ENCODE assay signal across 8 mouse cellular contexts in the genomic region with DNA sequence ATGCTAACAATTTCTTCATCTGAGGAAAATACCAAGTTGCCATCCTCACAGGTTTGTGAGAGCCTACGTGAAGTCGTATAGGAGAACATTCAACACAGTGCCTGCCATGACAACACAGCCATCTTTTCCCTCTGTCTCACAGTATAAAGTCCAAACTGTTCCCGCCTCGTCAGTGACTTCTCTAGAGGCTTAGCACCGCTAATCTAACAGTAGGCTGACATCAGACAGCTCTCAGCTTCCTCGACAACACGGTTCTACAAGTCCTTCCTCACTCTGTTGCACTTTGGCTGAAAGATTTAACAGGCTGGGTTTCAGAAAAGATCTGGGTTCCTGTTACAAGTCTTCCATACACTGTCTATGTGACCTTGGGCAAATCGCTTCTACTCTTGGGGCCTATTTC. TPM values are rescaled to one million over a fixed set of nuclear protein-coding genes. Genes with fewer than 3 reads are reported as not detected.
DNase-seq lines count a peak whose midpoint lies in the region; ATAC-seq lines count a peak whose summit lies in the region.

No protein-coding gene starts in this region.

- H3K4me3 ChIP-seq in embryonic facial prominence, embryonic 10.5 days = peak overlapping the region; percentile 85
- H3K4me3 ChIP-seq in kidney, embryonic 14.5 days (ENCODE audit: low read length) = peak overlapping the region; percentile 89
- peak overlapping the region; percentile 79 for H3K4me3 ChIP-seq in neural tube, embryonic 12.5 days

- H3K27ac ChIP-seq in embryonic facial prominence, embryonic 10.5 days (replicated peaks) = no peak overlapping the region
- no peak overlapping the region for H3K27ac ChIP-seq in kidney, embryonic 14.5 days (ENCODE audit: low read depth, low read length)
- H3K27ac ChIP-seq in neural tube, embryonic 12.5 days = no peak overlapping the region

- WGBS in embryonic facial prominence, embryonic 10.5 days = 79% methylated on average over 8 of the region's 8 CpGs
- 72% methylated on average over 8 of the region's 8 CpGs for WGBS in kidney, embryonic 14.5 days
- WGBS in neural tube, embryonic 12.5 days = 86% methylated on average over 8 of the region's 8 CpGs

- no peaks in the 10 kb centered on the region for H3K9me3 ChIP-seq in embryonic facial prominence, embryonic 10.5 days
- no peaks in the 10 kb centered on the region for H3K9me3 ChIP-seq in kidney, embryonic 14.5 days (ENCODE audit: control insufficient read depth, low read length)
- no peaks in the 10 kb centered on the region for H3K9me3 ChIP-seq in neural tube, embryonic 12.5 days

- H3K9ac ChIP-seq in kidney, embryonic 14.5 days (ENCODE audit: low read depth, low read length) = peak overlapping the region; percentile 85; the same call in 1 of the 2 replicates
- H3K9ac ChIP-seq in neural tube, embryonic 12.5 days = peak overlapping the region; percentile 84; the same call in 1 of the 2 replicates

- peaks cover 23% of the 10 kb centered on the region for H3K36me3 ChIP-seq in embryonic facial prominence, embryonic 10.5 days (replicated peaks)
- peaks cover 14% of the 10 kb centered on the region for H3K36me3 ChIP-seq in kidney, embryonic 14.5 days (ENCODE audit: control insufficient read depth, insufficient read depth, low read length)
- peaks cover 12% of the 10 kb centered on the region; the same call in 1 of the 2 replicates for H3K36me3 ChIP-seq in neural tube, embryonic 12.5 days

- H3K4me1 ChIP-seq in embryonic facial prominence, embryonic 10.5 days = peaks cover 15% of the 10 kb centered on the region
- H3K4me1 ChIP-seq in kidney, embryonic 14.5 days (ENCODE audit: control insufficient read depth, insufficient read depth, low read length) = peaks cover 8% of the 10 kb centered on the region
- H3K4me1 ChIP-seq in neural tube, embryonic 12.5 days = peaks cover 7% of the 10 kb centered on the region

- ATAC-seq in kidney, embryonic 14.5 days (ENCODE audit: low FRiP score, low TSS enrichment) = no peak
- no peak for ATAC-seq in neural tube, embryonic 12.5 days (ENCODE audit: low FRiP score, low read depth)

- peak; percentile 13 for DNase-seq in kidney, adult 11 months
- no peak for DNase-seq in kidney, postnatal 4 days
- no peak for DNase-seq in embryonic facial prominence, embryonic 10.5 days (ENCODE audit: low spot score)
- DNase-seq in frontal cortex, postnatal 14 days (ENCODE audit: low spot score in 2 of 2) = no peak
- no peak for DNase-seq in frontal cortex, postnatal 25 days (ENCODE audit: low spot score in 2 of 2)
- DNase-seq in urinary bladder, adult 18-20 months (ENCODE audit: low spot score in 2 of 2) = no peak

- H3K27me3 ChIP-seq in embryonic facial prominence, embryonic 10.5 days (replicated peaks; ENCODE audit: low read depth, poor library complexity, severe bottlenecking) = no peaks in the 10 kb centered on the region
- no peaks in the 10 kb centered on the region for H3K27me3 ChIP-seq in kidney, embryonic 14.5 days (ENCODE audit: control insufficient read depth, insufficient read depth, low read length)
- no peaks in the 10 kb centered on the region for H3K27me3 ChIP-seq in neural tube, embryonic 12.5 days (replicated peaks)

- peak overlapping the region; percentile 74 for H3K4me2 ChIP-seq in kidney, embryonic 14.5 days (replicated peaks; ENCODE audit: low read depth, low read length)
- peak overlapping the region; percentile 79 for H3K4me2 ChIP-seq in neural tube, embryonic 12.5 days (replicated peaks)

RNA-seq across cellular contexts. Expression of gene Ndufa8, which starts 1.0 kb away (rescaled TPM):
- 203 and 215 TPM in 2 replicates for polyA plus RNA-seq in embryonic facial prominence, embryonic 10.5 days (2016; fragmentation: Nextera tagmentation; extraction: Ambion mirVana)
- 238 and 244 TPM in 2 replicates for polyA plus RNA-seq in kidney, embryonic 14.5 days (2014; fragmentation: Nextera tagmentation; extraction: Ambion mirVana)
- polyA plus RNA-seq in neural tube, embryonic 12.5 days (2016; fragmentation: Nextera tagmentation; extraction: Ambion mirVana) = 202 and 212 TPM in 2 replicates

RNA-seq across cellular contexts. Expression of gene Morn5, which starts 1.1 kb away (rescaled TPM):
- 0.29 and 0.74 TPM in 2 replicates for polyA plus RNA-seq in embryonic facial prominence, embryonic 10.5 days (2016; fragmentation: Nextera tagmentation; extraction: Ambion mirVana)
- polyA plus RNA-seq in kidney, embryonic 14.5 days (2014; fragmentation: Nextera tagmentation; extraction: Ambion mirVana) = 0.87 TPM in 1 of 2 replicates, not detected in the other
- polyA plus RNA-seq in neural tube, embryonic 12.5 days (2016; fragmentation: Nextera tagmentation; extraction: Ambion mirVana) = 0.48 and 0.50 TPM in 2 replicates

RNA-seq across cellular contexts. Expression of gene Lhx6, which starts 57.0 kb away (rescaled TPM):
- 13.5 and 16.1 TPM in 2 replicates for polyA plus RNA-seq in embryonic facial prominence, embryonic 10.5 days (2016; fragmentation: Nextera tagmentation; extraction: Ambion mirVana)
- 1.6 and 3.0 TPM in 2 replicates for polyA plus RNA-seq in kidney, embryonic 14.5 days (2014; fragmentation: Nextera tagmentation; extraction: Ambion mirVana)
- 1.2 and 1.4 TPM in 2 replicates for polyA plus RNA-seq in neural tube, embryonic 12.5 days (2016; fragmentation: Nextera tagmentation; extraction: Ambion mirVana)
